Mouse (Mus musculus): ENCODE measurements at regions not wholly inside any gene's neighbourhood (a gene's known extent, or its start where the extent isn't known, plus 50 kb on each side); places are given as distances from the start of the nearest gene placed in this dataset.
A peak's percentile ranks its signal among the peaks of the same experiment; 100 is the strongest.
"Not testable (repeated sequence)": the region's sequence is repeated elsewhere in the genome, so short reads cannot be mapped to it uniquely, and the experiment has no call there.

DNA sequence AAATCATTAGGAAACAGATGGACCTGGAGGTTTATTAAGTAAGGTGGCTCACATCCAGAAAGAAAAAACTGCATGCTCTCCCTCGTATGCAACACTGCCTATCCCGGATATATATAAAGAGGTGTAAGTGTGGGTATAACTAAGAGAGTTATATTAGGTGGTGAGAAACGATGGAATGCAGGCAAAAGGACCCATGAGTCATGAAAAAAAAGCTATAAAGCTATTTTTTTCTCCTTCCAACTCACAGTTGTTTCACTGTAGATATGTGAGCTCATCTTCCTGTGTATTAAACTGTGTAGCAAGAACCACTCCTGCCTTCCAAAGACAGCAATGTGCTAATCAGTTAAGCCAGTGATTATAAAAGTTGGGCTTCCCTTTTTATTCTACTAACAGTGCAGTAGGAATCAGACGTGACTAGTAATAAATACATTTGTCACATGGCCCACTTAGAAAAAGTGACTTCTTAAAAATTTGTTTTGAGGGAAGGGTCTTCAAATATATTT is 51.4 kb upstream of the Bdh1 start:
- not testable (repeated sequence) for DNase-seq (ENCODE audit: low spot score in 2 of 2)

DNA sequence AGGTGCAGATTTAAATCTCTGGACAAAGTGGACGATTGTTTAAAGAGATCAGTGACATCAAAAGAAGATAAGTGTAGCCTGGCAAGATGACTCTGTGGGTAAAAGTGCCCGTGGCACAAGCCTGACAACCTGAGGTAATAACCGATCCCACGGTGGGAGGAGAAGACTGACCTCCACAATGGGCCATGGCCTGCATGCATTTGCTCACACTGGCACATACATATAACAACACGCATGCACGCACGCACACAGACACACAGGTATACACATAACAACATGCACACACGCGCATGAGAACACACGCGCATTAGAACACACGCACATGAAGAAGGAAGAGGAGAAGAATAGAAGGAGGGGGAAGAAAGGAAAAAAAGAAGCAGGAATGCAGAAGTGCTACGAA is 52.2 kb upstream of the Bdh1 start:
- DNase-seq (ENCODE audit: low spot score in 2 of 2) = no peak

DNA sequence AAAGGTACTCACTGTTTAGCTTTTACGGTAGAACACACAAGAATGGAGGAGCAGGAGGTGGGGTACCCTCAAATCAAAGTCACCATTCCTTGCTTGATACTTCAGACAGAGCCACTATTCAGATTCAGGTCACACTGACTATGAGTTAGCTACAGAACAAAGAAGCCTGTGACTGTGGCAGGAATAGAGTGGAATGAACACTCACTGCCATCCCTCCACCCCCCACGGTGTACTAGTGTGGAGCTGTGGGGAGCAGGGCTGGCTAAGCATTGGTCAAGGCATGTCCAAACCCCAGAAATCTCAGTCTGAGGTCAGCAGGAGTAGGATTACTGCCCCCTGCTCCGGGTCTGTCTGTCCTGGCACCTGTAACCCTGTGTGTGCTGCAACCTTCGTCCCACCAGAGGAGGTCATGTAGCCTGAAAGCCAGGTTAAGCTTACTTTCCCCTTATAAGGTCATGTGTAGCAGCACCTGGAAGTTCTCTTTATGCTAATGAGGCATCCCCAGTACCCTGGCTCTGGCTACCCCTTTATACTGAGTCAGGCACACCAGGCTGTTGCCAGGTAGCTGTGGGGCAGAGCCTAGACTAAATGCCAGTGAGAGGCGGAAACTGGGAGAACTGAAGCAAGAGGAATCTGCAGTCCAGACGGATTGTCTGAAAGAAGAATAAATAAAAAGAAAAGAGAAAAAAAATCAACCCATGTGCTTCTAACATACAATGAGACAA is 53.1 kb upstream of the Apod start:
- DNase-seq (ENCODE audit: low spot score in 2 of 2) = no peak

DNA sequence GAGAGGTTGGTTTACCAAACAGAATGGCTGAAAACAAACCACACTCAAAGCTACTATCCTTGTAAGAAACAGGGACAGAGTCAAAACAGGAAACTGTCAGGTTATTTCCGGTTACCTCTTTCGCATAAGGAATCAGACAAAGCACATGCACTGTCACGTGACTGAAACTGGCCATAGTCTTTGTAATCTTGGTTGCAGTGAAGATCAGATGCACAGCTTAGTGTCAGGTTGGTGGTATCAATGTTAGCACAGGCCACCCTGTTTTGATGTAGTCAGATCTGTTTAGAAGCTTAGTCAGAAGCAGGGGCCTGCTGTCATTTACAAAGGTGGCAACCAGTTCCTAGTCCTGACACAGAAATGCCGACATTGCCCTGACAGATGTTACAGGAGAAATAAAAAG is 51.4 kb upstream of the Apod start:
- no peak for DNase-seq (ENCODE audit: low spot score in 2 of 2)

DNA sequence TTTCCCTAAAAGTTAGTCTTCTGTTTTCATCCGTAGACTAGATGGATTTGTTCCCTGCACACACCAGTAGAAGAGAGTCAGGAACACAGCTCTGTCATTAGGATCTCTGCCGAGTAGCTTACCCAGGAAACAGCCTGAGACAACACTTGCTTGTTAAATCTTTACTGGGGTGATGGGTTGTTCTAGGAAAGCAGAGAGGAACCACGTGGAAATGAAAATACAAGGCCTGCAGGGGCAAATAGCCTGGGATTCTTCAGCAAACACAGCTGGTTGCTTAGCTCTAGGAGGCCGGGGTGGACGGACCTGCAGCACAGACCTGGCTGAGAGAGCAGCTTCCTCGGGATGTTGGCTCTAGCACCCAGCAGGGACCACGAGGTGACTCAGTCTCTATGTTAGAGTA is 49.9 kb upstream of the Apod start:
- peak in 1 of 2 experiments; percentile 31 for DNase-seq (ENCODE audit: low spot score in 2 of 2)
